Mouse (Mus musculus) adrenal gland, postnatal 25 days (tissue): Measurements from ENCODE around the gene Slc25a31. TPM values are rescaled to one million over a fixed set of nuclear protein-coding genes. Genes with fewer than 3 reads are reported as not detected.
A peak's percentile ranks its signal among the peaks of the same experiment; 100 is the strongest.

Experiments used
- DNase-seq: peaks from one replicate; pipeline ENCODE4 v3.0.0; 2021; ENCODE audit warnings: mixed read lengths
- long read RNA-seq: library from polyadenylated mRNA; stranded (forward); transcript quantifications from one replicate; pipeline ENCODE4 v2.0.0, GENCODE M21; 2021
- total RNA-seq: library from RNA; stranded (reverse); gene quantifications from 2 replicates; pipeline ENCODE4 v1.2.3, GENCODE M21; 2021

The Slc25a31 gene
- 0.15 TPM in 1 of 2 replicates, not detected in the other for total RNA-seq
- long read RNA-seq: 0 reads

- no peak for DNase-seq
Measured at GRCm38 (mm10) chr3:40708655-40709054, at the start of gene Slc25a31. Gene Slc25a31 (plus strand): TSS chr3:40708855.

DNA sequence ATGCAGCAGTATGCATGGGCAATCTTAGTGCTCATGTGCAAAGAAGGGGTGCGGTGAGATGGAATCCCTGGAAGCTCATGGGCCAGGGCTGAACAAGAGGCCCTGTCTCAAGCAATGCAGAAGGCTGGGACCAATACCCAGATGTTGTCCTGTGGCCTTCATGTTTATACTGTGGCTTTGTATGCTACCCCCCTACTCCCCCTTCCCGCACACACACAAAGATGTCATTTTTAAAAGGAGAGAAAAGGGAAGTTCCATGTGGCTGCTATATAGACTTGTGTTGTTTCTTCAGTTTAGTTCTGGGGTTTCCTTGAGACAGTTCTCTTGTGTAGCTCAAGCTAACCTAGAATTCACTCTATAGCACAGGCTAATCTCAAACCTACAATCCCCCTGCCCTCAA lies 48.4 kb upstream of the Slc25a31 start:
- no peak for DNase-seq

- DNase-seq: peak; percentile 34
Measured at GRCm38 (mm10) chr3:40666109-40666508, 42.5 kb upstream of the Slc25a31 start.

DNA sequence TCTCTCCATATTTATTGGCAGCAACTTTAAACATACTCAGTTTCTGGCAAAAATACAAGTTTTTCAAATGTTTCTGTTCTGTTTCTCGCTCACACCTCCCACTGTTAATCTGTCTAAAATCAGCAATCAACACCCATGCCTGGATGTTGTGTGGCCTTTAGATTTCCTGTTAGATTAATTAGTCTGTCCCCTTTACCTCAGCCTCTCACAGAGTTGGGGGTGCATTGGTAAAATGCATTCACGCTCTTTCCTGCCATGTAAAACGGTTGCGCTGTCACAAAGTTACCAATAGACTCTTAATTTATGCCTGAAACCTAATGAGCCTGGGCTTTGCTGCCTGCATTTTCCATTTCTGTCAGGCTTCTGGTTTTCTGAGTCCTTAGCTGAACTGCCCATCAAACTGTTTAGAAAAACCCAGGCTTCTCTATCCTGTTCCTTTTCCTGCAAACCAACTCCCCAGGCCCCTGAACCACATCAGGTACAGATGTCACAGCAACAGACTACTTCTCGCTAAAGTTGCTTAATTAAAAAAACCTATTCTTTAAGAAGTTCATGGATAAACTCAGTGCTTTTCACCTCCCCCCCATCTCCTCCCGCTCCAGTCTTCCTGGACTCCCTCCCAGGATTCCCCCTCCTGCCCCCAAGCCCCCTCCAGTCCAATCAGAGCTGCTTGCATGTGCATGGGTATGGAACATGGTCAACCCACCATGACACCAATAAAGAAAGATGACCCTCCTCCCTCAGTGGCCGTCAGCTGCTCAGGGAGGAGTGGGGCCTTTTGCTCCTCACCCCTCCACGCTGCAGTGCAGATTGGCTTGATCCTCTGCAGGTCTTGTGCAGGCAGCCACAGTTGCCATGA lies 41.6 kb upstream of the Slc25a31 start:
- DNase-seq: no peak

DNA sequence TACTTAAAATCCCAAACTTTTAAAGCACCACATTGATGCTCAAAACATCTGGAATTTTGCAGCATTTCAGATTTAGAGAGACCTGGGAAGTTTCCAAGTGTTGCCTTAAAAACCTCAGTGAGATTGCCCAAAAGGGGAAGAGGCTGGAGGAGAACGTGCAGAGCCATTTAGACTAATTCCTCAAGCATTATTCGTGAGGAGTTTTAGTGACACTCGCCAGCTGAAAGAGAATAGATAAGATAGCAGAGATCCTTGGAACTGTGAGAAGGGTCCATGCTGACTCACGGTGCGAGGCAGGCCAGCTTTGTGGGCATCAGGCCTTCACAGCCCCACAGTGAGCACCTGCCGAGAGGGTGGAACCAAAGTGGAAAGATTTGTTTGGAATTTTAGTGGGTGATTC lies 39.8 kb upstream of the Slc25a31 start:
- no peak for DNase-seq

DNA sequence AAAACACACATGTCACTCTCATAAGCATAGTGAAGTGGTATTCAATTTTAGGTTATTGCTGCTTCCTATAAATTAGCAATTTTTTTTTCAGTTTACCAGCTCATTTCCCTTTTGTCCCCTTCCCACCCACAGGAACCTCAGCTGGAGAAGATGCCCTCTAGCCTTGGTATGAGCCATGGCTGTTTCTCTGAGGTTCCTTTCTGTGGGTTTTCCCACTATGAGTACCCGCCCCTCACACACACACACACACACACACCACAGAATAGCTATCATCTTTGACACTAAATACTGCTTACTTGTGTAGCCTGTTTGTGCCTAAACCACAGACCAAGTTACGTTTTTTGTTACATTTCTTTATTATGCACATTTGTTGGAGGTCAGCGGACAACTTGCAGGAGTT lies 39.3 kb upstream of the Slc25a31 start:
- DNase-seq: no peak

DNA sequence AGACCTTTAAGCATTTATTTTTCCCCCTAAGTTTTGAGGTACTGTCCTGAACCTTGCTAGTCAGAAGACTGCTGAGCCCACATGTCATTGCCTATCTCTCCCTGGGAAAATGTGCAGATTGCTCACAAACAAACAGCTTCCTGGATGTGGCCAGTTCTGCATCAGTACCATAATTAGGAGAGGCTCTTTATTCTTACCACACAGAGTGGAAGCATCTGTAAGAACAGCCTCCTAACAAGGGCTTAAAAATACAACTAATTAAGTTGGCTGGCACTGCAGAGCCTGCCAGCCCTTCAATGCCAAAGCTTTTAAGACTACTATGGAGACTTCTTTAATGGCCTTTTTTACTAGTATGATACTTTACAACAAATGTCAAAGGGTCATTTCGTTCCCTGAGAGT lies 35.1 kb upstream of the Slc25a31 start:
- no peak for DNase-seq

DNA sequence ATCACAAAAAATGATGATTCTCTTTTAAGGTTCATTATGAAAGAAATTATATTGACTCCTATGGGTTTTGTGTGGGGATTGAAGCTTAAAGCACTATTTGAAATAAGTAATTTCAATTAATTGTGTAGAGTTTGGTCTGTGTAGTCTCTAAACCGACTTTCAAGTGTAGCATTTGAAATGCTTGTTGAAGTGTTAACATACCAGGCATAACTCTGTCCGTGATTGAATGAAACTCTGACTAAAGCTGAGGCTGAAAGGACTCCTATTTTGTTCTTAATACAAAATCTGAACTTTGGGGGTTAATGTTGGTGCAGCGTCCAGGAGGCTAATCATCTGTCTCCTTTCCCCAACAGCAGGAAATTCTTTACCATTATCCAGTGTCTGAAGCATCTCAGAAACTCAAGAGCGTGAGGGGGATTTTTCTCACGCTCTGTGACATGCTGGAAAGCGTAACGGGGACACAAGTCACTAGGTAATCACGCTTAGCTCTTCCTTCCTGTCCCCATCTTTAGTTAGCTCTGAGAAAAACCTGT lies 33.7 kb upstream of the Slc25a31 start:
- no peak for DNase-seq

GRCm38 (mm10) chr3:40678856-40679255 lies 29.8 kb upstream of the Slc25a31 start:
- no peak for DNase-seq

- no peak for DNase-seq
Measured at GRCm38 (mm10) chr3:40682404-40682803, 26.3 kb upstream of the Slc25a31 start.

DNA sequence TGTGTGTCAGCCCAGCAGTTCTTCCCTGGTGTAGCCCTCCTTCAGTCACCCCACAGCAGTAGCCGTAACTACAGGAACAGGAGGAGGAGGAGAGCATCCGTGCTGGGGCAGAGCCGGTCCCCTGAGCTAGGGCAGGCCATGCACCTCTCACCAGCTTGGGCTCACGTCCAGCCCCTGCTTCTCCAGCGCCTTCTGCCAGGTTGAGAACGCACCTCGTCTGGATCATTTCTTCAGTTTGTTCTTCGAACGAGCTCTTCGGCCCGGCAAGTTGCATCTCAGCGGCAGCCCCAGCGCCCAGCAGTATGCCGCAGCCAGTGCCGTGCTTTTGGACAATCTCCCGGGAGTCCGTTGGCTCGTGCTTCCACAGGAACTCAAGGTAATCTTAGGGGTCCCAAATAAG lies 25.5 kb upstream of the Slc25a31 start:
- no peak for DNase-seq

GRCm38 (mm10) chr3:40685855-40686515 lies 22.7 kb upstream of the Slc25a31 start:
- DNase-seq: no peak

GRCm38 (mm10) chr3:40686836-40687235 lies 21.8 kb upstream of the Slc25a31 start:
- DNase-seq: no peak

DNA sequence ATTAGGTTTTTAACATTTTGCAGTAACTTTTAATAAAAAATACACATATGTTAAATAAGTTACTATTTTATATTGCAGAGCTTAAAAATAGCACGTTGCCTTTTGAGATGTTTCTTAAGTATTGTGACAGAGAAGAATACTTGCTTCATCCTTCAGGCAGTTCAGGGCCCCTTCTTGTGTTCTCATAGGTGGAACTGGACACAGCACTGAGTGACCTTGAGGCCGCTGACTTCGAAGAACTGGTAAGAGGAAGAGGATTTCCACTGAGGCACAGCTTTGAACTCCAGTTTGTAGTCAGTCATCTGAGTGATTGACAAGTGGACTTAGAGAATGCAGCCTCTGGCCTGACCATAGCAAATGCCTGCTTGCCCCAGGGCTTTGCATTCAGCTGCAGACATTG lies 21.1 kb upstream of the Slc25a31 start:
- DNase-seq: no peak

- DNase-seq: no peak
Measured at GRCm38 (mm10) chr3:40691566-40691965, 17.1 kb upstream of the Slc25a31 start.

- DNase-seq: no peak
Measured at GRCm38 (mm10) chr3:40693435-40693834, 15.2 kb upstream of the Slc25a31 start.

DNA sequence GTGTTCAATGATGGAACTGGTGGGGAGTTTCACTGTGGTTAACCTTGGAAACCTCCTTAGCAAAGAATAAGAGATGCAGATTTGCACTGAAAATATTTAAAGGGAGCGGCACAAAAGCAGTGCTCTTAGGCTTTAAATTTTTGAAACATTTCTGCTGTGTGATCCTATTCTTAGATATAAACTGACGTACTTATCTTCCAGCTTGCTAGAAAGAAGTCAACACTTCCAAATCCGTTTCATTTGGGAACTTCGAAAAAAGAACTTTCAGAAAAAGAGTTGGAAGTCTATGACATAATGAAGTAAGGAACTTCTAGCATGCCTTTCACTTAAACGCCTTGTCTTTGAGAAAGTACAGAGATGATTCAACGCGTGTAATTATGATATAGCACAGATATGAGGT lies 14.7 kb upstream of the Slc25a31 start:
- no peak for DNase-seq

DNA sequence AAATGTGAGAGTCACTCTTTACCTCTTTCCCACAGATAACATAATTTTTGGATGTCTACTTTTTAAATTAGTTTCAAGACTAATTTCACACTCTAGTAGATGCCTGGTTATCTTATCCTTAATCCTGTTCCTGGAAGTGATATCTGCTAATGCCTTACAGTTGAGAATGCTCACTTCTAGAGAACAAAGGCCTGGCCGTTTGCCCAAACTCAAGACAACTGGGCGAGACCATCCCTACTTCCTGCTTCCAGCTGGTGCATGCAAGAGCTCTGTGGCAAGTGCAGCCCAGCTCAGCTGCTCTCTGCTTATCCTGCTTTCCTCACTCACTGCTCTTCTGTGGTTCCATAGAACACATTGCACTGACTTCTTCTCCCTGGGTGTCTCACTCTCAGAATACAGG lies 14.2 kb upstream of the Slc25a31 start:
- peak; percentile 25 for DNase-seq

DNA sequence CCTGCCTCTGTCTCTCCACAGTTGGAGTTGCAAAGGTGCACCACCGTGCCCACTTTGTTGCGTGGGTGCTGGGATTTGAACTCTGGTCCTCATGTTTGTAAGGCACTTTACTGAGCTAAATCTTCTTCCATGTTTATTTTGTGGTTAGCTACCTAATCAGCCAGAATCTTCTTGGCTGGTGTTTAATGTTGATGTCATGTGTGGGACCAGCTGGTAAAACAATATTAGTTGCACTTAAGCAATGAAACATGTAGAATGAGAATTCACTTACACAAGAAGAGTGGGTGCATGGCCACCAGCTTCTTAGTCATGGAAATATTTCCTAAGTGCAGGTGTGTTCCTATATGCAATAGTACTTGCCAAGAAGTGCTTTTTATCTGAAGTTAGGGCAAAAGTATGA lies 13.5 kb upstream of the Slc25a31 start:
- no peak for DNase-seq

DNA sequence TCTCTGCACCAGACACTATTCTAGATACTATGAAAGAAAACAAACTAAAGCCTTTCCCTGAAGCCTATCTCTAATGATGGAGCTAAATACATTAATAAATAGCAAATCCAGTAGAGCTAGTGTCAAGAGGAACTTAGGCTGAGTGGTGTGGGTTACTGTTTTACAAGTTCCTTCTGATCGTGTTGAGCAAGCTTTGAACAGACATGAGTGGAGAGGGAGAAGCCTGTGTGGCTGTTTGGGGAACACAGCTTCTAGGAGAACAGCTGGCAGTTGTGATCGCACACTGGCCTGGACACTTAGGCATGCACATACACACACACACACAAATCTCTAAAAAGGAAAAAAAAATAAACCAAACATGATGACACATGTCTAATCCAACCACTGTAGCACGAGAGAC lies 9.8 kb upstream of the Slc25a31 start:
- DNase-seq: no peak

GRCm38 (mm10) chr3:40704816-40705430 lies 3.7 kb upstream of the Slc25a31 start:
- no peak for DNase-seq

GRCm38 (mm10) chr3:40716056-40716455 lies 7.4 kb downstream of the Slc25a31 start:
- no peak for DNase-seq

- no peak for DNase-seq
Measured at GRCm38 (mm10) chr3:40719022-40719421, 10.4 kb downstream of the Slc25a31 start.
